Mouse (Mus musculus) kidney, embryonic 15.5 days (tissue): ENCODE measurements around the gene Eprs. TPM values are rescaled to one million over a fixed set of nuclear protein-coding genes. Genes with fewer than 3 reads are reported as not detected.

ENCODE experiments used
- ATAC-seq: fragments of 200-750 bp; cut with Nextera tagmentation; replicated peaks from 2 replicates; pipeline ENCODE4 v1.8.0; 2017; ENCODE audit warnings: moderate TSS enrichment; ENCODE audit not compliant: low FRiP score
- H3K27ac ChIP-seq: fragments of 300-500 bp; sonication (generic); 2 replicates; pipeline ENCODE4 v1.5.1; 2015; ENCODE audit warnings: mild to moderate bottlenecking, inconsistent platforms
- H3K27me3 ChIP-seq: fragments of 300-500 bp; sonication (generic); 2 replicates; pipeline ENCODE4 v1.6.1; 2015; ENCODE audit warnings: inconsistent platforms
- H3K36me3 ChIP-seq: fragments of 300-500 bp; sonication (generic); 2 replicates; pipeline ENCODE4 v1.6.1; 2015; ENCODE audit warnings: inconsistent platforms
- H3K4me1 ChIP-seq: fragments of 300-500 bp; sonication (generic); 2 replicates; pipeline ENCODE4 v1.6.1; 2015; ENCODE audit warnings: inconsistent platforms
- H3K4me2 ChIP-seq: fragments of 300-500 bp; sonication (generic); 2 replicates; pipeline ENCODE4 v1.6.1; 2015; ENCODE audit warnings: moderate library complexity, mild to moderate bottlenecking, inconsistent platforms
- H3K4me3 ChIP-seq: fragments of 300-500 bp; sonication (generic); replicated peaks from 2 replicates; pipeline ENCODE4 v1.5.1; 2015; ENCODE audit warnings: mild to moderate bottlenecking, inconsistent platforms
- H3K9ac ChIP-seq: fragments of 300-500 bp; sonication (generic); 2 replicates; pipeline ENCODE4 v1.6.1; 2015; ENCODE audit warnings: mild to moderate bottlenecking, inconsistent platforms
- H3K9me3 ChIP-seq: fragments of 300-500 bp; sonication (generic); replicated peaks from 2 replicates; pipeline ENCODE4 v1.6.1; 2016; ENCODE audit warnings: inconsistent platforms
- WGBS: fragments of 180-500 bp; shearing (Covaris S2); methylation state at CpG from one replicate; pipeline ENCODE4 v1.1.7; 2015; ENCODE audit warnings: mixed read lengths; 5-methylcytosine and 5-hydroxymethylcytosine counted together
- polyA plus RNA-seq: library from polyadenylated mRNA; unstranded; fragments of >200 nt; fragmentation: Nextera tagmentation; extraction: Ambion mirVana; gene quantifications from 2 replicates; pipeline ENCODE4 v1.2.1, GENCODE M21; 2015

The Eprs gene
- polyA plus RNA-seq, 1 experiment from 2014 or later, result 142 TPM

- Histone ChIP-seq H3K36me3 (peaks cover 46% of the 10 kb centered on the region), H3K27ac (no peak overlapping the region), H3K4me2 (no peak overlapping the region), H3K27me3 (no peaks in the 10 kb centered on the region), H3K4me1 (no peaks in the 10 kb centered on the region), H3K9me3 (no peaks in the 10 kb centered on the region), H3K9ac (no peak overlapping the region), H3K4me3 (no peak overlapping the region)
- 93% methylated on average over 5 of the region's 5 CpGs for WGBS
- no peak for ATAC-seq
Measured at GRCm38 (mm10) chr1:185430488-185430887, 67.6 kb downstream of the Eprs start.

- Histone ChIP-seq H3K9me3 (no peaks in the 10 kb centered on the region), H3K4me3 (no peak overlapping the region), H3K4me1 (no peaks in the 10 kb centered on the region), H3K27ac (no peak overlapping the region), H3K4me2 (no peak overlapping the region), H3K36me3 (peaks cover 37% of the 10 kb centered on the region), H3K9ac (no peak overlapping the region), H3K27me3 (no peaks in the 10 kb centered on the region)
- WGBS, result 60% methylated on average over 6 of the region's 6 CpGs
- ATAC-seq, result no peak
Measured at GRCm38 (mm10) chr1:185431245-185431997, 68.6 kb downstream of the Eprs start.

- H3K36me3 ChIP-seq, result peaks cover 32% of the 10 kb centered on the region
- H3K9ac ChIP-seq, result no peak overlapping the region
- no peaks in the 10 kb centered on the region for H3K9me3 ChIP-seq
- 75% methylated on average over 13 of the region's 13 CpGs for WGBS
- H3K4me3 ChIP-seq, result no peak overlapping the region
- H3K27ac ChIP-seq, result no peak overlapping the region
- H3K27me3 ChIP-seq, result no peaks in the 10 kb centered on the region
- no peaks in the 10 kb centered on the region for H3K4me1 ChIP-seq
- no peak overlapping the region for H3K4me2 ChIP-seq
- no peak for ATAC-seq
Measured at GRCm38 (mm10) chr1:185431998-185432317, 69.1 kb downstream of the Eprs start.

GRCm38 (mm10) chr1:185433112-185433511 is 70.3 kb downstream of the Eprs start:
- H3K27ac ChIP-seq, result no peak overlapping the region
- no peaks in the 10 kb centered on the region for H3K4me1 ChIP-seq
- H3K9me3 ChIP-seq, result no peaks in the 10 kb centered on the region
- no peak; the same call in 1 of the 2 replicates for ATAC-seq
- WGBS, result 64% methylated on average over 6 of the region's 6 CpGs
- no peaks in the 10 kb centered on the region for H3K27me3 ChIP-seq
- no peak overlapping the region for H3K4me3 ChIP-seq
- H3K9ac ChIP-seq, result no peak overlapping the region
- peaks cover 21% of the 10 kb centered on the region for H3K36me3 ChIP-seq
- no peak overlapping the region for H3K4me2 ChIP-seq

GRCm38 (mm10) chr1:185438841-185439580 is 76.2 kb downstream of the Eprs start:
- WGBS, result 72% methylated on average over 9 of the region's 9 CpGs
- ATAC-seq, result no peak
- H3K36me3 ChIP-seq, result no peaks in the 10 kb centered on the region
- H3K9me3 ChIP-seq, result no peaks in the 10 kb centered on the region
- H3K27me3 ChIP-seq, result no peaks in the 10 kb centered on the region
- H3K4me2 ChIP-seq, result no peak overlapping the region
- no peak overlapping the region for H3K4me3 ChIP-seq
- H3K4me1 ChIP-seq, result 0 out of 2 replicates have a peak, but pooled peaks cover 4% of the 10 kb centered on the region
- H3K9ac ChIP-seq, result no peak overlapping the region
- no peak overlapping the region for H3K27ac ChIP-seq

- H3K4me2 ChIP-seq, result no peak overlapping the region
- 66% methylated on average over 18 of the region's 18 CpGs for WGBS
- H3K9me3 ChIP-seq, result no peaks in the 10 kb centered on the region
- 0 out of 2 replicates have a peak, but pooled peaks cover 4% of the 10 kb centered on the region for H3K4me1 ChIP-seq
- H3K27ac ChIP-seq, result no peak overlapping the region
- H3K36me3 ChIP-seq, result no peaks in the 10 kb centered on the region
- no peak overlapping the region for H3K9ac ChIP-seq
- H3K27me3 ChIP-seq, result no peaks in the 10 kb centered on the region
- no peak overlapping the region for H3K4me3 ChIP-seq
- no peak for ATAC-seq
Measured at GRCm38 (mm10) chr1:185441703-185442472, 79.0 kb downstream of the Eprs start.

GRCm38 (mm10) chr1:185448936-185449335 is 86.1 kb downstream of the Eprs start:
- no peaks in the 10 kb centered on the region for H3K4me1 ChIP-seq
- no peak overlapping the region for H3K27ac ChIP-seq
- no peaks in the 10 kb centered on the region for H3K9me3 ChIP-seq
- ATAC-seq, result no peak
- no peak overlapping the region for H3K4me3 ChIP-seq
- H3K27me3 ChIP-seq, result peaks cover 10% of the 10 kb centered on the region
- H3K9ac ChIP-seq, result no peak overlapping the region
- H3K36me3 ChIP-seq, result no peaks in the 10 kb centered on the region
- WGBS, result 86% methylated on average over 7 of the region's 7 CpGs
- H3K4me2 ChIP-seq, result no peak overlapping the region

GRCm38 (mm10) chr1:185449727-185450126 is 86.9 kb downstream of the Eprs start:
- H3K27me3 ChIP-seq, result peaks cover 18% of the 10 kb centered on the region
- no peak overlapping the region for H3K27ac ChIP-seq
- H3K4me1 ChIP-seq, result peaks cover 5% of the 10 kb centered on the region
- H3K9ac ChIP-seq, result no peak overlapping the region
- H3K36me3 ChIP-seq, result no peaks in the 10 kb centered on the region
- no peaks in the 10 kb centered on the region for H3K9me3 ChIP-seq
- H3K4me2 ChIP-seq, result no peak overlapping the region
- 81% methylated on average over 2 of the region's 2 CpGs for WGBS
- H3K4me3 ChIP-seq, result no peak overlapping the region
- ATAC-seq, result no peak

GRCm38 (mm10) chr1:185451077-185451476 is 88.2 kb downstream of the Eprs start:
- H3K9ac ChIP-seq, result no peak overlapping the region
- H3K27ac ChIP-seq, result no peak overlapping the region
- ATAC-seq, result no peak
- H3K4me2 ChIP-seq, result no peak overlapping the region
- H3K4me1 ChIP-seq, result peaks cover 14% of the 10 kb centered on the region
- no peaks in the 10 kb centered on the region for H3K36me3 ChIP-seq
- peaks cover 31% of the 10 kb centered on the region for H3K27me3 ChIP-seq
- WGBS, result 63% methylated on average over 8 of the region's 8 CpGs
- H3K9me3 ChIP-seq, result no peaks in the 10 kb centered on the region
- no peak overlapping the region for H3K4me3 ChIP-seq

- Histone ChIP-seq H3K27me3 (peaks cover 35% of the 10 kb centered on the region), H3K4me2 (no peak overlapping the region), H3K9me3 (no peaks in the 10 kb centered on the region), H3K36me3 (no peaks in the 10 kb centered on the region), H3K4me1 (peaks cover 14% of the 10 kb centered on the region), H3K9ac (no peak overlapping the region), H3K4me3 (no peak overlapping the region), H3K27ac (no peak overlapping the region)
- WGBS, result 89% methylated on average over 3 of the region's 3 CpGs
- no peak for ATAC-seq
Measured at GRCm38 (mm10) chr1:185451495-185451894, 88.7 kb downstream of the Eprs start.

GRCm38 (mm10) chr1:185452461-185452860 is 89.6 kb downstream of the Eprs start:
- 85% methylated on average over 6 of the region's 6 CpGs for WGBS
- ATAC-seq, result no peak
- Histone ChIP-seq H3K9me3 (no peaks in the 10 kb centered on the region), H3K27me3 (peaks cover 45% of the 10 kb centered on the region), H3K4me2 (no peak overlapping the region), H3K27ac (no peak overlapping the region), H3K36me3 (no peaks in the 10 kb centered on the region), H3K9ac (no peak overlapping the region), H3K4me3 (no peak overlapping the region), H3K4me1 (peaks cover 14% of the 10 kb centered on the region)

GRCm38 (mm10) chr1:185454144-185454543 is 91.3 kb downstream of the Eprs start:
- no peaks in the 10 kb centered on the region for H3K9me3 ChIP-seq
- no peaks in the 10 kb centered on the region for H3K36me3 ChIP-seq
- peak overlapping the region; percentile 53 for H3K4me3 ChIP-seq
- no peak overlapping the region for H3K9ac ChIP-seq
- WGBS, result 55% methylated on average over 4 of the region's 4 CpGs
- no peak for ATAC-seq
- peak overlapping the region; percentile 98 for H3K4me2 ChIP-seq
- H3K4me1 ChIP-seq, result peaks cover 14% of the 10 kb centered on the region
- no peak overlapping the region for H3K27ac ChIP-seq
- peaks cover 47% of the 10 kb centered on the region for H3K27me3 ChIP-seq
